15 mouse cellular contexts compared by ENCODE assay signal in genomic region chr8:47971121-47971520, GRCm38 (mm10).
"Had no signal": no experiment of that assay in that cellular context is flagged by ENCODE, and none has a peak within 500 bp of the region (broad histone marks: within the 10 kb centered on the region; RNA-seq: fewer than 3 reads in every experiment).

No protein-coding gene starts in this region.

- H3K9me3 ChIP-seq: limb, embryonic 13.5 days; liver, embryonic 15.5 days; midbrain, embryonic 10.5 days; midbrain, embryonic 15.5 days; neural tube, embryonic 13.5 days had no signal

- H3K36me3 ChIP-seq: limb, embryonic 13.5 days; liver, embryonic 15.5 days; midbrain, embryonic 10.5 days; midbrain, embryonic 15.5 days; neural tube, embryonic 13.5 days had no signal

- H3K9ac ChIP-seq: limb, embryonic 13.5 days; liver, embryonic 15.5 days; lung, embryonic 14.5 days; midbrain, embryonic 15.5 days; neural tube, embryonic 13.5 days had no signal

- H3K27ac ChIP-seq: limb, embryonic 13.5 days; liver, embryonic 15.5 days; midbrain, embryonic 10.5 days; midbrain, embryonic 15.5 days; neural tube, embryonic 13.5 days had no signal

- H3K27me3 ChIP-seq: limb, embryonic 13.5 days; liver, embryonic 15.5 days; midbrain, embryonic 15.5 days; neural tube, embryonic 13.5 days had no signal

- H3K4me2 ChIP-seq: limb, embryonic 13.5 days; liver, embryonic 11.5 days; liver, embryonic 15.5 days; lung, embryonic 14.5 days; midbrain, embryonic 15.5 days; neural tube, embryonic 13.5 days had no signal

- ATAC-seq: midbrain, embryonic 15.5 days had no signal

- H3K4me3 ChIP-seq: limb, embryonic 13.5 days; liver, embryonic 15.5 days; midbrain, embryonic 10.5 days; midbrain, embryonic 15.5 days; neural tube, embryonic 13.5 days had no signal

- DNase-seq: left cerebral cortex, postnatal 4 days; lung, embryonic 14.5 days; lung, postnatal 10 days; lung, postnatal 4 days; retina, postnatal 1 day; right cerebral cortex, postnatal 4 days; spleen, adult 18-20 months; thymus, adult 18-20 months; thymus, postnatal 14 days had no signal
